Mouse (Mus musculus) ES-E14 (cell line): ENCODE measurements around the gene Rasl11b.

ENCODE experiments used
- CHD2 ChIP-seq: IDR thresholded peaks from 2 replicates; pipeline ENCODE4 v1.6.1; 2014; ENCODE audit warnings: mild to moderate bottlenecking, low read depth, low read length, inconsistent platforms
- HCFC1 ChIP-seq: IDR thresholded peaks from 2 replicates; pipeline ENCODE4 v1.6.1; 2012; ENCODE audit warnings: low read length, inconsistent platforms, borderline replicate concordance; ENCODE audit not compliant: insufficient read depth
- MAFK ChIP-seq: IDR thresholded peaks from 2 replicates; pipeline ENCODE4 v1.6.1; 2014; ENCODE audit warnings: mild to moderate bottlenecking, low read depth, low read length, inconsistent platforms; ENCODE audit not compliant: insufficient read depth
- ZC3H11A ChIP-seq: IDR thresholded peaks from 2 replicates; pipeline ENCODE4 v1.6.1; 2012; ENCODE audit warnings: low read depth, mild to moderate bottlenecking, inconsistent platforms, low read length, borderline replicate concordance
- ZNF384 ChIP-seq: IDR thresholded peaks from 2 replicates; pipeline ENCODE4 v1.6.1; 2012; ENCODE audit warnings: low read depth, low read length, inconsistent platforms

GRCm38 (mm10) chr5:74190911-74191310 lies 4.2 kb upstream of the Rasl11b start:
- TF ChIP-seq ZNF384 (no peak), MAFK (no peak), ZC3H11A (no peak), HCFC1 (no peak), CHD2 (no peak)
